ENCODE assay signal across 12 mouse cellular contexts in the genomic region with DNA sequence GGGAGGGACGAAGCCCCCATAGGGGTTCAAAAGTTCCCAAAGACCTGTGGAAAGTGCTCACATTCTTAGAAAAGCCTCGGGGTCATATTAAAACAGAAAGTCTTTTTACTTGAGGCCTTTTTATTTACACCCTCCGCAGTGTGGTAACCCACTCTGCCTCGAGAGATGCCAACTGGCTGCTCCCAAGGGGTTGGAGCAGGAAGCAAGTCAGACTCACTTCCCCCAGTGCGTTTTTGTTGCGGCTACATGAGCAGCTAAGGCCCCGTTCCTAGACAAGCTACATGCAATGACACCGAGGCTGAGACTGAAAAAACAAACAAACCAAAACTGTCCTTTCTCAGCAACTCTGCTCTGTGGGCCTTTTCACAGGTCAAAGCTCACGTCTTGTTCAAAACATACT. TPM values are rescaled to one million over a fixed set of nuclear protein-coding genes. Genes with fewer than 3 reads are reported as not detected.
A peak's percentile ranks its signal among the peaks of the same experiment; 100 is the strongest.
DNase-seq lines count a peak whose midpoint lies in the region; ATAC-seq lines count a peak whose summit lies in the region.
"Had no signal": no experiment of that assay in that cellular context is flagged by ENCODE, and none has a peak within 500 bp of the region (broad histone marks: within the 10 kb centered on the region; RNA-seq: fewer than 3 reads in every experiment).

No protein-coding gene starts in this region.

- no peak overlapping the region; the same call in 1 of the 2 replicates for H3K9ac ChIP-seq in heart, embryonic 13.5 days
- no peak overlapping the region for H3K9ac ChIP-seq in midbrain, embryonic 11.5 days (ENCODE audit: low read length)
- H3K9ac ChIP-seq in midbrain, embryonic 16.5 days (ENCODE audit: low read depth, low read length): no peak overlapping the region
- H3K9ac ChIP-seq: liver, embryonic 14.5 days; neural tube, embryonic 13.5 days had no signal

- no peaks in the 10 kb centered on the region for H3K9me3 ChIP-seq in heart, embryonic 13.5 days
- no peaks in the 10 kb centered on the region for H3K9me3 ChIP-seq in midbrain, embryonic 11.5 days (ENCODE audit: control insufficient read depth, low read length)
- H3K9me3 ChIP-seq in midbrain, embryonic 16.5 days (replicated peaks; ENCODE audit: control insufficient read depth, low read length, poor library complexity, severe bottlenecking): no peaks in the 10 kb centered on the region
- H3K9me3 ChIP-seq: neural tube, embryonic 13.5 days had no signal

- no peak for DNase-seq in heart, adult 18-20 months
- DNase-seq in midbrain, embryonic 11.5 days (ENCODE audit: low spot score, missing footprints): peak; percentile 31
- peak; percentile 43 for DNase-seq in induced T-regulatory cell, adult 2 months (ENCODE audit: low read depth)
- peak; percentile 55 for DNase-seq in thymus, postnatal 0 days (ENCODE audit: low spot score)
- no peak for DNase-seq in layer of hippocampus, postnatal 36 days
- no peak for DNase-seq in frontal cortex, postnatal 36 days (ENCODE audit: low spot score in 2 of 2)
- DNase-seq: gastrocnemius, postnatal 10 days; kidney, postnatal 36 days had no signal

- peak overlapping the region; percentile 74 for H3K27ac ChIP-seq in heart, embryonic 13.5 days (replicated peaks)
- no peak overlapping the region for H3K27ac ChIP-seq in midbrain, embryonic 11.5 days (ENCODE audit: low read depth, low read length)
- no peak overlapping the region for H3K27ac ChIP-seq in midbrain, embryonic 16.5 days (ENCODE audit: low read length)
- H3K27ac ChIP-seq: liver, embryonic 14.5 days; neural tube, embryonic 13.5 days had no signal

- H3K4me1 ChIP-seq in heart, embryonic 13.5 days: peaks cover 49% of the 10 kb centered on the region
- 0 out of 2 replicates have a peak, but pooled peaks cover 3% of the 10 kb centered on the region for H3K4me1 ChIP-seq in midbrain, embryonic 11.5 days (ENCODE audit: control insufficient read depth, insufficient read depth, low read length)
- peaks cover 3% of the 10 kb centered on the region; the same call in 1 of the 2 replicates for H3K4me1 ChIP-seq in midbrain, embryonic 16.5 days (ENCODE audit: control insufficient read depth, insufficient read depth, low read length)

- H3K4me3 ChIP-seq in heart, embryonic 13.5 days: no peak overlapping the region
- no peak overlapping the region for H3K4me3 ChIP-seq in midbrain, embryonic 11.5 days (ENCODE audit: low read depth, low read length)
- H3K4me3 ChIP-seq in midbrain, embryonic 16.5 days (ENCODE audit: low read depth, low read length): no peak overlapping the region
- H3K4me3 ChIP-seq: neural tube, embryonic 13.5 days had no signal

- no peak overlapping the region for H3K4me2 ChIP-seq in heart, embryonic 13.5 days
- no peak overlapping the region for H3K4me2 ChIP-seq in midbrain, embryonic 11.5 days
- H3K4me2 ChIP-seq in midbrain, embryonic 16.5 days (ENCODE audit: low read length): no peak overlapping the region
- H3K4me2 ChIP-seq: neural tube, embryonic 13.5 days had no signal

- no peaks in the 10 kb centered on the region for H3K36me3 ChIP-seq in heart, embryonic 13.5 days
- H3K36me3 ChIP-seq in midbrain, embryonic 11.5 days (ENCODE audit: control insufficient read depth, insufficient read depth, low read length): no peaks in the 10 kb centered on the region
- H3K36me3 ChIP-seq in midbrain, embryonic 16.5 days (ENCODE audit: control insufficient read depth, insufficient read depth, low read length): no peaks in the 10 kb centered on the region
- H3K36me3 ChIP-seq: neural tube, embryonic 13.5 days had no signal

- no peak for ATAC-seq in heart, embryonic 13.5 days (ENCODE audit: extremely low read depth, insufficient number of reproducible peaks, low FRiP score, low TSS enrichment)
- ATAC-seq in midbrain, embryonic 11.5 days (ENCODE audit: low FRiP score): no peak
- ATAC-seq in midbrain, embryonic 16.5 days: no peak

- peaks cover 6% of the 10 kb centered on the region; the same call in 1 of the 2 replicates for H3K27me3 ChIP-seq in heart, embryonic 13.5 days (replicated peaks)
- H3K27me3 ChIP-seq in midbrain, embryonic 11.5 days (ENCODE audit: control insufficient read depth, insufficient read depth, low read length): no peaks in the 10 kb centered on the region
- no peaks in the 10 kb centered on the region for H3K27me3 ChIP-seq in midbrain, embryonic 16.5 days (ENCODE audit: control insufficient read depth, insufficient read depth, low read depth, low read length)
- H3K27me3 ChIP-seq: neural tube, embryonic 13.5 days had no signal

- WGBS in heart, embryonic 13.5 days: 57% methylated on average over 9 of the region's 9 CpGs
- WGBS in midbrain, embryonic 11.5 days: 79% methylated on average over 9 of the region's 9 CpGs
- WGBS in midbrain, embryonic 16.5 days: 80% methylated on average over 9 of the region's 9 CpGs

RNA-seq across cellular contexts. Expression of a gene that starts 8.4 kb away (rescaled TPM):
- polyA plus RNA-seq in heart, embryonic 13.5 days (2015; fragmentation: Nextera tagmentation; extraction: Ambion mirVana): 103 and 108 TPM in 2 replicates
- total RNA-seq in heart, adult 18-20 months (2021): 100 to 1,000 TPM; 121 to 129 TPM
- 33.1 and 34.8 TPM in 2 replicates for polyA plus RNA-seq in midbrain, embryonic 11.5 days (2014; fragmentation: Nextera tagmentation; extraction: Ambion mirVana)
- 104 and 125 TPM in 2 replicates for polyA plus RNA-seq in midbrain, embryonic 16.5 days (2015; fragmentation: Nextera tagmentation; extraction: Ambion mirVana)
- polyA plus RNA-seq in thymus, postnatal 0 days (2015; fragmentation: Nextera tagmentation; extraction: Ambion mirVana): 38.1 and 41.6 TPM in 2 replicates
- 10 to 100 TPM; 52.4 to 57.2 TPM for total RNA-seq in layer of hippocampus, postnatal 36 days (2021)

RNA-seq across cellular contexts. Expression of a gene that starts 53.5 kb away (rescaled TPM):
- polyA plus RNA-seq in heart, embryonic 13.5 days (2015; fragmentation: Nextera tagmentation; extraction: Ambion mirVana): 33.1 and 37.9 TPM in 2 replicates
- total RNA-seq in heart, adult 18-20 months (2021): 10 to 100 TPM; 19.0 to 23.1 TPM
- 49.9 and 53.8 TPM in 2 replicates for polyA plus RNA-seq in midbrain, embryonic 11.5 days (2014; fragmentation: Nextera tagmentation; extraction: Ambion mirVana)
- polyA plus RNA-seq in midbrain, embryonic 16.5 days (2015; fragmentation: Nextera tagmentation; extraction: Ambion mirVana): 48.0 and 51.7 TPM in 2 replicates
- polyA plus RNA-seq in thymus, postnatal 0 days (2015; fragmentation: Nextera tagmentation; extraction: Ambion mirVana): 30.2 and 40.9 TPM in 2 replicates
- total RNA-seq in layer of hippocampus, postnatal 36 days (2021): 10 to 100 TPM; 45.9 to 51.7 TPM

RNA-seq across cellular contexts. Expression of a gene that starts 59.1 kb away (rescaled TPM):
- 45.9 and 56.5 TPM in 2 replicates for polyA plus RNA-seq in heart, embryonic 13.5 days (2015; fragmentation: Nextera tagmentation; extraction: Ambion mirVana)
- 10 to 100 TPM; 42.4 to 46.6 TPM for total RNA-seq in heart, adult 18-20 months (2021)
- polyA plus RNA-seq in midbrain, embryonic 11.5 days (2014; fragmentation: Nextera tagmentation; extraction: Ambion mirVana): 53.2 and 55.7 TPM in 2 replicates
- polyA plus RNA-seq in midbrain, embryonic 16.5 days (2015; fragmentation: Nextera tagmentation; extraction: Ambion mirVana): 95.1 and 106 TPM in 2 replicates
- polyA plus RNA-seq in thymus, postnatal 0 days (2015; fragmentation: Nextera tagmentation; extraction: Ambion mirVana): 33.9 and 38.5 TPM in 2 replicates
- 100 to 1,000 TPM; 115 to 124 TPM for total RNA-seq in layer of hippocampus, postnatal 36 days (2021)

Comparison
In these comparisons a context has a peak if more than half of its experiments do, and no peak if none do; other contexts are left out.
1. DNase-seq: peak in midbrain, embryonic 11.5 days (single experiment), induced T-regulatory cell, adult 2 months (single experiment) and thymus, postnatal 0 days (single experiment); none in heart, adult 18-20 months (0 of 2), layer of hippocampus, postnatal 36 days (0 of 2) and frontal cortex, postnatal 36 days (0 of 2).